Mouse (Mus musculus) myocyte (in vitro differentiated cells): ENCODE measurements around the gene 4930480E11Rik.

Experiments
- POLR2A ChIP-seq: IDR thresholded peaks from one replicate; pipeline ENCODE4 v1.6.1; 2011; ENCODE audit warnings: low read depth, mild to moderate bottlenecking, control low read depth, moderate library complexity; ENCODE audit not compliant: insufficient read length
- POLR2AphosphoS2 ChIP-seq: IDR thresholded peaks from one replicate; pipeline ENCODE4 v1.6.1; 2011; ENCODE audit warnings: low read depth, control low read depth; ENCODE audit not compliant: insufficient read length
- TCF3 ChIP-seq: IDR thresholded peaks from one replicate; pipeline ENCODE4 v1.6.1; 2011; ENCODE audit warnings: low read depth, control low read depth; ENCODE audit not compliant: insufficient read length
- USF1 ChIP-seq: IDR thresholded peaks from one replicate; pipeline ENCODE4 v1.6.1; 2011; ENCODE audit warnings: low read depth, mild to moderate bottlenecking, control low read depth, moderate library complexity

GRCm38 (mm10) chrX:78369343-78369742, at the start of gene 4930480E11Rik:
- TF ChIP-seq POLR2A (no peak), POLR2AphosphoS2 (no peak), USF1 (no peak), TCF3 (no peak)
